Mouse (Mus musculus) MEL (cell line): ENCODE results near the gene Myrf.

Experiments
- BHLHE40 ChIP-seq: IDR thresholded peaks from 2 replicates; pipeline ENCODE4 v1.6.1; 2012; ENCODE audit warnings: low read depth, mild to moderate bottlenecking, inconsistent platforms, low read length, improper control_type of control experiment, borderline replicate concordance
- CHD1 ChIP-seq: IDR thresholded peaks from 2 replicates; pipeline ENCODE4 v1.6.1; 2012; ENCODE audit warnings: low read depth, mild to moderate bottlenecking, inconsistent platforms, low read length, improper control_type of control experiment
- CHD2 ChIP-seq: IDR thresholded peaks from 2 replicates; pipeline ENCODE4 v1.6.1; 2011; ENCODE audit warnings: low read length, improper control_type of control experiment
- CTCF ChIP-seq, 3 experiments: IDR thresholded peaks in 2 of 3; conservative IDR thresholded peaks in 1 of 3; 2 replicates each; pipeline ENCODE4 v1.5.1; 2011 to 2012; ENCODE audit warnings: low read length in 3 of 3, low read depth in 2 of 3, mild to moderate bottlenecking in 2 of 3, improper control_type of control experiment in 1 of 3, inconsistent platforms in 1 of 3, mixed read lengths in 1 of 3, moderate library complexity in 1 of 3; ENCODE audit not compliant: control insufficient read depth in 1 of 3, insufficient read depth in 1 of 3, poor library complexity in 1 of 3, severe bottlenecking in 1 of 3
- EP300 ChIP-seq, 2 experiments: IDR thresholded peaks; 2 replicates each; pipeline ENCODE4 v1.6.1; 2011; ENCODE audit warnings: improper control_type of control experiment in 2 of 2, low read length in 2 of 2, low read depth in 1 of 2, mild to moderate bottlenecking in 1 of 2
- ETS1 ChIP-seq: IDR thresholded peaks from 2 replicates; pipeline ENCODE4 v1.6.1; 2012; ENCODE audit warnings: low read depth, mild to moderate bottlenecking, inconsistent platforms, low read length, improper control_type of control experiment, moderate library complexity
- MAFK ChIP-seq: IDR thresholded peaks from 2 replicates; pipeline ENCODE4 v1.6.1; 2011; ENCODE audit warnings: low read depth, mild to moderate bottlenecking, low read length, improper control_type of control experiment, borderline replicate concordance
- SIN3A ChIP-seq: IDR thresholded peaks from 2 replicates; pipeline ENCODE4 v1.6.1; 2012; ENCODE audit warnings: low read length, improper control_type of control experiment, inconsistent platforms
- SMC3 ChIP-seq: IDR thresholded peaks from 2 replicates; pipeline ENCODE4 v1.6.1; 2011; ENCODE audit warnings: low read depth, low read length, improper control_type of control experiment
- USF1 ChIP-seq: IDR thresholded peaks from 2 replicates; pipeline ENCODE4 v1.6.1; 2014; ENCODE audit warnings: low read depth, mild to moderate bottlenecking, inconsistent platforms, low read length, improper control_type of control experiment, moderate library complexity
- ZMIZ1 ChIP-seq: IDR thresholded peaks from 2 replicates; pipeline ENCODE4 v1.6.1; 2012; ENCODE audit warnings: low read depth, mild to moderate bottlenecking, inconsistent platforms, low read length, improper control_type of control experiment, moderate library complexity
- ZNF384 ChIP-seq: IDR thresholded peaks from 2 replicates; pipeline ENCODE4 v1.6.1; 2012; ENCODE audit warnings: low read depth, mild to moderate bottlenecking, inconsistent platforms, low read length, improper control_type of control experiment

DNA sequence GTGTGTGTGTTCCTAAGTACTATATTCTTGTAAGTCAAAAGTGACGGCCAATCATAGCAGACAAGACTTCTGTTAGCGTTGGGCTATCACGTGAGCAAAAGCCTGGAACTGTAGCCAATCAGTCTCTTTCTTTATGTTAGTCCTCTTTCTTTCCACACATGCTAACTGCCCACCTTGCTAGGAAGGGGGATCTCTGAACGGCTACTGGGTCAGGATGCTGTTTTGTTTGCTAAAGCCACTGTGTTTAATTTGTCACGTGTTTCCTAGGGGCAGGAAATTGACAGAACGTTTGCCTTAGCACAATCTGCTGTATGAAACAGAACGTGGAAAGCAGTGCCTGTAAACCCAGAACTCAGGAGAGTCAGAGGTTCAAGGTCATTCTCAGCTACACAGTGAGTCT is 58.4 kb downstream of the Myrf start:
- no peak for TF ChIP-seq SMC3
- TF ChIP-seq ZNF384: no peak
- no peak for TF ChIP-seq CTCF (IDR thresholded peaks at IDR 0.05 in 2 of 3, conservative IDR thresholded peaks at IDR 0.05 in 1 of 3; ENCODE audit: control insufficient read depth in 1 of 3, insufficient read depth in 1 of 3, low read depth in 2 of 3, low read length in 3 of 3, poor library complexity in 1 of 3, severe bottlenecking in 1 of 3)
- peak; percentile 96 for TF ChIP-seq USF1
- TF ChIP-seq CHD1: no peak
- peak; percentile 78; the same call in 1 of the 2 replicates for TF ChIP-seq BHLHE40
- TF ChIP-seq ZMIZ1: 0 out of 2 replicates have a peak, but pooled peaks have one; percentile 33
- peak; percentile 84 for TF ChIP-seq SIN3A
- no peak for TF ChIP-seq EP300 (IDR thresholded peaks at IDR 0.05; ENCODE audit: low read depth in 1 of 2, low read length in 2 of 2)
- no peak for TF ChIP-seq MAFK
- TF ChIP-seq ETS1: 0 out of 2 replicates have a peak, but pooled peaks have one; percentile 18
- TF ChIP-seq CHD2: no peak
